8 mouse cellular contexts compared by ENCODE assay signal in genomic region chr2:121448136-121448535, GRCm38 (mm10). TPM values are rescaled to one million over a fixed set of nuclear protein-coding genes. Genes with fewer than 3 reads are reported as not detected.
DNase-seq lines count a peak whose midpoint lies in the region; ATAC-seq and TF ChIP-seq lines count a peak whose summit lies in the region.

No protein-coding gene starts in this region.

- DNase-seq in CD4-positive, CD25-positive, alpha-beta regulatory T cell, adult 2 months (ENCODE audit: low read depth, low spot score), result peak; percentile 51
- peak; percentile 37 for DNase-seq in 3134 (ENCODE audit: extremely low read depth, insufficient read length, low spot score)
- peak; percentile 67 for DNase-seq in lung, postnatal 0 days (ENCODE audit: low spot score)
- peak; percentile 65 for DNase-seq in testis, postnatal 10 days (ENCODE audit: low spot score)

- H3K4me3 ChIP-seq in cortical plate, adult 2 months (ENCODE audit: insufficient read depth, low read length), result peak overlapping the region; percentile 64; the same call in 1 of the 2 replicates
- peak overlapping the region; percentile 88 for H3K4me3 ChIP-seq in heart, embryonic 13.5 days
- H3K4me3 ChIP-seq in kidney, embryonic 16.5 days (ENCODE audit: low read length), result peak overlapping the region; percentile 97
- peak overlapping the region; percentile 39 for H3K4me3 ChIP-seq in lung, postnatal 0 days (ENCODE audit: low read depth, low read length)

- WGBS in heart, embryonic 13.5 days, result 12% methylated on average over 9 of the region's 9 CpGs
- 15% methylated on average over 9 of the region's 9 CpGs for WGBS in kidney, embryonic 16.5 days
- 11% methylated on average over 9 of the region's 9 CpGs for WGBS in lung, postnatal 0 days

- no peak for TF ChIP-seq EP300 in lung, postnatal 0 days (IDR thresholded peaks at IDR 0.05)

- TF ChIP-seq POLR2A in cortical plate, adult 2 months (IDR thresholded peaks at IDR 0.05; ENCODE audit: extremely low read depth, insufficient read depth, low read length), result no peak

- H3K4me2 ChIP-seq in heart, embryonic 13.5 days, result peak overlapping the region; percentile 77
- peak overlapping the region; percentile 61 for H3K4me2 ChIP-seq in kidney, embryonic 16.5 days (replicated peaks; ENCODE audit: low read depth, low read length)
- H3K4me2 ChIP-seq in lung, postnatal 0 days (replicated peaks; ENCODE audit: low read depth, low read length), result peak overlapping the region; percentile 58

- no peak for ATAC-seq in CD4-positive, CD25-positive, alpha-beta regulatory T cell, adult 4 months
- no peak for ATAC-seq in heart, embryonic 13.5 days (ENCODE audit: extremely low read depth, insufficient number of reproducible peaks, low FRiP score, low TSS enrichment)
- no peak for ATAC-seq in kidney, embryonic 16.5 days (ENCODE audit: low FRiP score, low TSS enrichment)
- ATAC-seq in lung, postnatal 0 days, result no peak

- H3K36me3 ChIP-seq in heart, embryonic 13.5 days, result peaks cover 23% of the 10 kb centered on the region
- H3K36me3 ChIP-seq in kidney, embryonic 16.5 days (ENCODE audit: insufficient read depth, low read length), result peaks cover 20% of the 10 kb centered on the region; the same call in 1 of the 2 replicates
- no peaks in the 10 kb centered on the region; the same call in 1 of the 2 replicates for H3K36me3 ChIP-seq in lung, postnatal 0 days (ENCODE audit: insufficient read depth, low read length)

- H3K9me3 ChIP-seq in heart, embryonic 13.5 days, result no peaks in the 10 kb centered on the region
- H3K9me3 ChIP-seq in kidney, embryonic 16.5 days (ENCODE audit: low read length), result no peaks in the 10 kb centered on the region
- H3K9me3 ChIP-seq in lung, postnatal 0 days (ENCODE audit: low read length), result no peaks in the 10 kb centered on the region

- H3K9ac ChIP-seq in heart, embryonic 13.5 days, result peak overlapping the region; percentile 82
- peak overlapping the region; percentile 62 for H3K9ac ChIP-seq in kidney, embryonic 16.5 days (replicated peaks; ENCODE audit: low read length)
- peak overlapping the region; percentile 27; the same call in 1 of the 2 replicates for H3K9ac ChIP-seq in lung, postnatal 0 days (replicated peaks; ENCODE audit: low read depth)

- peaks cover 1% of the 10 kb centered on the region; the same call in 1 of the 2 replicates for H3K4me1 ChIP-seq in cortical plate, adult 2 months (ENCODE audit: control insufficient read depth, insufficient read depth, low read length)
- peaks cover 34% of the 10 kb centered on the region for H3K4me1 ChIP-seq in heart, embryonic 13.5 days
- H3K4me1 ChIP-seq in kidney, embryonic 16.5 days (ENCODE audit: insufficient read depth, low read length), result peaks cover 23% of the 10 kb centered on the region
- 0 out of 2 replicates have a peak, but pooled peaks cover 2% of the 10 kb centered on the region for H3K4me1 ChIP-seq in lung, postnatal 0 days (ENCODE audit: insufficient read depth, low read depth, low read length)

- TF ChIP-seq CTCF in cortical plate, adult 2 months (IDR thresholded peaks at IDR 0.05; ENCODE audit: extremely low read depth, insufficient read depth, low read length), result peak; percentile 14; the same call in 1 of the 2 replicates
- TF ChIP-seq CTCF in lung, postnatal 0 days (IDR thresholded peaks at IDR 0.05), result peak; percentile 58

- H3K27ac ChIP-seq in cortical plate, adult 2 months (ENCODE audit: insufficient read depth, low read length), result peak overlapping the region; percentile 90
- peak overlapping the region; percentile 96 for H3K27ac ChIP-seq in heart, embryonic 13.5 days (replicated peaks)
- peak overlapping the region; percentile 91 for H3K27ac ChIP-seq in kidney, embryonic 16.5 days (ENCODE audit: low read length)
- H3K27ac ChIP-seq in lung, postnatal 0 days (ENCODE audit: low read length), result peak overlapping the region; percentile 93

- no peaks in the 10 kb centered on the region for H3K27me3 ChIP-seq in heart, embryonic 13.5 days (replicated peaks)
- H3K27me3 ChIP-seq in kidney, embryonic 16.5 days (ENCODE audit: insufficient read depth, low read length), result no peaks in the 10 kb centered on the region
- H3K27me3 ChIP-seq in lung, postnatal 0 days (replicated peaks; ENCODE audit: insufficient read depth, low read length), result no peaks in the 10 kb centered on the region

RNA-seq across cellular contexts. Expression of gene Serf2, which starts 0.9 kb away (rescaled TPM):
- 100 to 1,000 TPM; 677 to 841 TPM for polyA plus RNA-seq in CD4-positive, CD25-positive, alpha-beta regulatory T cell, adult 4 months (2017; shearing (Covaris generic))
- polyA plus RNA-seq in cortical plate, adult 2 months (2012; rRNA removed), result 313 and 355 TPM in 2 replicates
- polyA plus RNA-seq in heart, embryonic 13.5 days (2015; fragmentation: Nextera tagmentation; extraction: Ambion mirVana), result 522 and 573 TPM in 2 replicates
- 448 and 451 TPM in 2 replicates for polyA plus RNA-seq in kidney, embryonic 16.5 days (2015; fragmentation: Nextera tagmentation; extraction: Ambion mirVana)
- 456 and 470 TPM in 2 replicates for polyA plus RNA-seq in lung, postnatal 0 days (2015; fragmentation: Nextera tagmentation; extraction: Ambion mirVana)

RNA-seq across cellular contexts. Expression of gene Ell3, which starts 4.1 kb away (rescaled TPM):
- polyA plus RNA-seq in CD4-positive, CD25-positive, alpha-beta regulatory T cell, adult 4 months (2017; shearing (Covaris generic)), result 1 to 10 TPM; 1.6 to 1.7 TPM
- 0.06 and 0.08 TPM in 2 replicates for polyA plus RNA-seq in cortical plate, adult 2 months (2012; rRNA removed)
- polyA plus RNA-seq in heart, embryonic 13.5 days (2015; fragmentation: Nextera tagmentation; extraction: Ambion mirVana), result 1.4 and 1.6 TPM in 2 replicates
- 12.3 and 14.5 TPM in 2 replicates for polyA plus RNA-seq in kidney, embryonic 16.5 days (2015; fragmentation: Nextera tagmentation; extraction: Ambion mirVana)
- 2.1 and 2.9 TPM in 2 replicates for polyA plus RNA-seq in lung, postnatal 0 days (2015; fragmentation: Nextera tagmentation; extraction: Ambion mirVana)

RNA-seq across cellular contexts. Expression of gene Hypk, which starts 5.0 kb away (rescaled TPM):
- polyA plus RNA-seq in CD4-positive, CD25-positive, alpha-beta regulatory T cell, adult 4 months (2017; shearing (Covaris generic)), result 100 to 1,000 TPM; 114 to 126 TPM
- polyA plus RNA-seq in cortical plate, adult 2 months (2012; rRNA removed), result 26.5 and 29.9 TPM in 2 replicates
- polyA plus RNA-seq in heart, embryonic 13.5 days (2015; fragmentation: Nextera tagmentation; extraction: Ambion mirVana), result 96.3 and 106 TPM in 2 replicates
- 104 and 106 TPM in 2 replicates for polyA plus RNA-seq in kidney, embryonic 16.5 days (2015; fragmentation: Nextera tagmentation; extraction: Ambion mirVana)
- polyA plus RNA-seq in lung, postnatal 0 days (2015; fragmentation: Nextera tagmentation; extraction: Ambion mirVana), result 61.7 and 70.9 TPM in 2 replicates

RNA-seq across cellular contexts. Expression of gene Serinc4, which starts 8.4 kb away (rescaled TPM):
- under 1 TPM in 1 of 2 experiments, not detected in 1; 0.33 TPM for polyA plus RNA-seq in CD4-positive, CD25-positive, alpha-beta regulatory T cell, adult 4 months (2017; shearing (Covaris generic))
- polyA plus RNA-seq in cortical plate, adult 2 months (2012; rRNA removed), result 0.69 and 1.0 TPM in 2 replicates
- 0.07 and 0.13 TPM in 2 replicates for polyA plus RNA-seq in heart, embryonic 13.5 days (2015; fragmentation: Nextera tagmentation; extraction: Ambion mirVana)
- polyA plus RNA-seq in kidney, embryonic 16.5 days (2015; fragmentation: Nextera tagmentation; extraction: Ambion mirVana), result 0.09 and 0.18 TPM in 2 replicates
- polyA plus RNA-seq in lung, postnatal 0 days (2015; fragmentation: Nextera tagmentation; extraction: Ambion mirVana), result 0.15 and 0.35 TPM in 2 replicates

RNA-seq across cellular contexts. Expression of gene Mfap1b, which starts 25.7 kb away (rescaled TPM):
- polyA plus RNA-seq in CD4-positive, CD25-positive, alpha-beta regulatory T cell, adult 4 months (2017; shearing (Covaris generic)), result 10 to 100 TPM; 88.2 to 89.2 TPM
- polyA plus RNA-seq in cortical plate, adult 2 months (2012; rRNA removed), result 28.6 and 29.0 TPM in 2 replicates
- 39.7 and 42.0 TPM in 2 replicates for polyA plus RNA-seq in heart, embryonic 13.5 days (2015; fragmentation: Nextera tagmentation; extraction: Ambion mirVana)
- polyA plus RNA-seq in kidney, embryonic 16.5 days (2015; fragmentation: Nextera tagmentation; extraction: Ambion mirVana), result 56.7 and 57.2 TPM in 2 replicates
- 37.7 and 37.8 TPM in 2 replicates for polyA plus RNA-seq in lung, postnatal 0 days (2015; fragmentation: Nextera tagmentation; extraction: Ambion mirVana)

Comparison
In these comparisons a context has a peak if more than half of its experiments do, and no peak if none do; other contexts are left out.
1. H3K4me3 ChIP-seq: peak in every context shown above with its lines; median percentile 97 in kidney, embryonic 16.5 days; 88 in heart, embryonic 13.5 days; 64 in cortical plate, adult 2 months; 39 in lung, postnatal 0 days.
2. H3K9ac ChIP-seq: peak in every context shown above with its lines; median percentile 82 in heart, embryonic 13.5 days; 62 in kidney, embryonic 16.5 days; 27 in lung, postnatal 0 days.